Mouse (Mus musculus) erythroblast, embryonic 14.5 days (primary cell): ENCODE data around the gene Hsd17b1. TPM values are rescaled to one million over a fixed set of nuclear protein-coding genes. Genes with fewer than 3 reads are reported as not detected.

ENCODE experiments used
- H3K27me3 ChIP-seq: 2 replicates; pipeline ENCODE4 v1.6.1; 2012; ENCODE audit warnings: inconsistent platforms; ENCODE audit not compliant: control insufficient read depth
- H3K36me3 ChIP-seq: 2 replicates; pipeline ENCODE4 v1.6.1; 2012; ENCODE audit warnings: mild to moderate bottlenecking, inconsistent platforms; ENCODE audit not compliant: control insufficient read depth
- H3K4me1 ChIP-seq: 2 replicates; pipeline ENCODE4 v1.6.1; 2012; ENCODE audit warnings: inconsistent platforms; ENCODE audit not compliant: control insufficient read depth
- H3K4me3 ChIP-seq: replicated peaks from 2 replicates; pipeline ENCODE3; 2012; ENCODE audit warnings: moderate library complexity, mild to moderate bottlenecking, inconsistent platforms
- H3K9me3 ChIP-seq: 2 replicates; pipeline ENCODE4 v1.6.1; 2012; ENCODE audit warnings: low read length, inconsistent platforms, mixed read lengths; ENCODE audit not compliant: control insufficient read depth
- GATA1 ChIP-seq: IDR thresholded peaks from 2 replicates; pipeline ENCODE4 v1.6.1; 2012; ENCODE audit warnings: low read length, inconsistent platforms, mixed read lengths
- TAL1 ChIP-seq: IDR thresholded peaks from 3 replicates; pipeline ENCODE4 v1.6.1; 2012; ENCODE audit warnings: low read length, inconsistent platforms, mixed read lengths
- polyA plus RNA-seq: library from polyadenylated mRNA; stranded (reverse); fragments of >175 nt; gene quantifications from 2 replicates; pipeline ENCODE4 v1.2.3, GENCODE M21; 2012

Hsd17b1 gene
- polyA plus RNA-seq, 1 experiment, result 0.04 TPM

DNA sequence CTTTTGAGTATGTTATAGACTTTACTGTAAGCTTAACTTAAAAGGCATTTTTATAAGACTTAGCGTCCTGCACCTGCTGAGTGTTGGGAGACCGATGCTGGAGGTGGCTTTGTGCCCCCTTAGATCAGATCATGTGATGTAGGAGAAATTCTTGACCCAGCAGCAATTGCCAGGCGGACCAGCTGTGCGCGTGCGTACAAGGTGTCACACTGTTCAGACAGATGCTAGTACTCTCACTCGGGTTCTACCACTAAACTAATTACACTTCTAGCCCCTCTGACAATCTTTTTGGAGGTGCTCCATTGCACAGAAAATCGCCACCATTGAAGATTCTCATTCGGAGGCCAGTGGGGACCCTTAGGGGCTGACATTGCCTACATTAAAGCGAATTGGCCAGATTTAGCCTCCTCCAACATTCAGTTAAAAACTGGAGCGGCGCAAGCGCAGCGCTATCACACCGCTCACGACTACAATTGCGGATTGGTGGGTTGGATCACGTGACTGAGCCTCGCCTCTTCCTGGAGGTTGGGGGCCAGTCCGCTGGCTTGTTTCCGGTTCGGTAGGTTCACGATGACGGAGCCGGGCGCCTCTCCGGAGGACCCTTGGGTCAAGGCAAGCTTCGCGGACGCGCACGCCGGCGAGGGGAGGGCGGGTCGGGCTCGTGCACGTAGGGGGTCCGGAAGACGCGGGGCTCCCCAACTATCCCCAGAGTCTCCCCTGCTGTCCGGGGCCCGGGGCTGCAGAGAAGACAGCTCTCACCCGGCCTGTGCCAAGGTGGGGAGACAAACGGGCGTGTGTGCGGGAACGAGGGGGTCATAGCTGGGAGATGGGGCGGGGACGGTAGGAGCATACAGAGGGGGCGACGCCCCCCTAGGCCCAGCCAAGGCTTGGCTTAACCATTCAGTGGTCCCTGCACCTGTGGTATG is 8.8 kb downstream of the Hsd17b1 start, which contains the start of gene Mlx:
Gene Mlx (plus strand): TSS at position 522 of the 926 bp plus-strand sequence.
- peaks cover 2% of the 10 kb centered on the region for H3K27me3 ChIP-seq
- TF ChIP-seq GATA1, result peak; percentile 16; the same call in 1 of the 2 replicates
- no peak for TF ChIP-seq TAL1
- H3K36me3 ChIP-seq, result peaks cover 60% of the 10 kb centered on the region

DNA sequence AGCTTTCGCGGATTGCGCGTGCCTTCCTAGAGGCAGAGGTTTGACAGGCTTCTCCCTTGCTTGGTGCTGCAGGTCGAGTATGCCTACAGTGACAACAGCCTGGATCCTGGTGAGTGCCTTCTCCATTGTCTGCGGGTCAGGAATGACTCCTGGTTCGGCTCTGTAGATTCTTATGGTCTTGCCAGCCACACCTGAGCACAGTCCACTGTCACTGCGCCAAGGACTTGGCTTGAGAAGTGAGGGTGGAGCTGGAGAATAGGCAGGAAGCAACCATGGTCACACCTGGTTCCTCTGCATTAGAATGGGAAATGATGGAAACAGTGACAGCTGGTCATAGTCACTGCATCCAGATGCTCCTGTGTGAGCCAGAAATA is 9.5 kb downstream of the Hsd17b1 start:
- TF ChIP-seq GATA1 (no peak), TAL1 (no peak)
- Histone ChIP-seq H3K36me3 (peaks cover 66% of the 10 kb centered on the region), H3K9me3 (no peaks in the 10 kb centered on the region), H3K27me3 (no peaks in the 10 kb centered on the region), H3K4me3 (peak overlapping the region; percentile 76), H3K4me1 (peaks cover 67% of the 10 kb centered on the region)

More for the DNA sequence above, 8.8 kb downstream of the Hsd17b1 start, which contains the start of gene Mlx:
- Histone ChIP-seq H3K4me1 (peaks cover 70% of the 10 kb centered on the region), H3K4me3 (peak within 1 kb of the TSS; percentile 76), H3K9me3 (no peaks in the 10 kb centered on the region)

DNA sequence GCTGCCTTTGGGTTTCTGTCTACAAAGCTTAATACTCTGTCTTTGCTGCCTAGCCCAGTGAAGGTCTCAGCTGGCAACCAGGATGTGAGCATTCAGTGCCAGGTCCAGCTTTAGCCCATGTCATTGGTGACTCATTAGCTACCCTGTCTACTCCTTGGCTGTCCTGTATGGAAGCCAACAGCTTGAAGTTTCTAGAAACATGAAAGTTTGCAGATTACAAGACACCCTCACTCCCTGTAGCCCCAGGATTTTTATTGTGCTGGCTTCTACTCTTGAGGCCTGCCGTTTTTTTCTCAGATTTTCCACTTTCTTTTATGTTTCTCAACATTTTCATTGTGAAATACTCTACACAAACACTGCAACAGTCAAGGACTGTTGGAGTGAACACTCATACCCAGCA is 11.7 kb downstream of the Hsd17b1 start:
- peaks cover 66% of the 10 kb centered on the region for H3K4me1 ChIP-seq
- TF ChIP-seq TAL1, result no peak
- no peak for TF ChIP-seq GATA1
- H3K27me3 ChIP-seq, result no peaks in the 10 kb centered on the region
- H3K4me3 ChIP-seq, result no peak overlapping the region
- H3K36me3 ChIP-seq, result peaks cover 74% of the 10 kb centered on the region
- no peaks in the 10 kb centered on the region for H3K9me3 ChIP-seq

DNA sequence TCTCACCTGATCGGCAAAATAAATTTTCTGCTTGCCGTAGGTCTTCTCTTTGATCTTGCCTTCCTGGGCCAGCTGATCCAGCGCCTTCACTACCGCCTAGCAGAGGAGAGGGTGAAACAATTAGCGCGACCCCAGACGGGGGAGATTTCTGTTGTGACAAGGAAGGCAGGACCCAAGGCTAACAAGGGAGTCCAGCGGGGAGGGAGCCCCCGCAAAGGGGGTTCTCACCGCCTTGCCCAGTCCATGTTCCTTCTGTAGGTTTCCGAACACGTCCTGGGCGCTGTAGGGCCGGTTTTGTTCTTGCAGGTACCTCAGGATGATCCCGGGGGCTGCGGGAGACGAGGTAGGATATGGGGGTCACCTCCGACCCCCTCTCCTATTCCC is 16.7 kb downstream of the Hsd17b1 start:
- TF ChIP-seq GATA1, result no peak
- no peak for TF ChIP-seq TAL1
- peaks cover 38% of the 10 kb centered on the region for H3K4me1 ChIP-seq
- no peaks in the 10 kb centered on the region for H3K27me3 ChIP-seq
- no peaks in the 10 kb centered on the region for H3K9me3 ChIP-seq
- H3K4me3 ChIP-seq, result peak overlapping the region; percentile 83
- H3K36me3 ChIP-seq, result peaks cover 82% of the 10 kb centered on the region

DNA sequence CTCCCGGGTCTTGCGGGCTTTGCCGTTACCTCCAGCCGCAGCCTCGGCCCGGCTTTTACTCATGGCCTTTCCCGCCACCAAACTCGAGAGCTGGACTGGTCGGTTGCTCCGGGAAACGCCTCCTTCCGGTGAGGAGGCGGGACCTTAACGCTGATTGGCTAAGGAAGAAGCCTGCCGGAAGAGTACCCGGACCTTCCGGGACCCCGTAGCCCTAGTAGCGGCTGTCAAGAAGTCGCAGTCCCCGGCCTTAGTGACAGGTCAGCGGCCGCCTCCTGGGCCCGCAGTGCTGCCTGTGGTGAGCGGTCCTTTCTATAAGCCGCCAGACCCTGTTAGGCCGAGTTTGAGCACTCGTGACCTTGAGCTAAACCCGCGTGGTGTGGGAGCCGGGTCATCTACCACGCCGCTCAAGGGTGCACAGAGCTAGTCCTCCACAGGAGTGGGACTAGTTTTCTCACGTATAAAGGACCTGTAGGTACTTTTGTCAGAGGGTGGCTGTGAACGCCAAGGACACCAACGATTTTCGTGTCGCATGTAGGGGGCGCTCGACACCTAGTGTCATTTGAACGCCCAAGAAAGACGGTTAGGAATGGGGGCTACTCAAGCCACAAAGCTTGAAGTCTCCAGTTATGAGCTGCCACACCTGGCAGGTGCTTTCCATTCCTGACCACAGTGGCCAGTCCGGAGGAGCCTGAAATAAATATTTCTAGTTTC is 17.3 kb downstream of the Hsd17b1 start, which contains the start of gene Psmc3ip:
Gene Psmc3ip (minus strand): TSS at position 123 of the 711 bp plus-strand sequence.
- peak within 1 kb of the TSS; percentile 83 for H3K4me3 ChIP-seq
- peaks cover 38% of the 10 kb centered on the region for H3K4me1 ChIP-seq
- TF ChIP-seq TAL1 (no peak), GATA1 (no peak)
- peaks cover 82% of the 10 kb centered on the region for H3K36me3 ChIP-seq
- no peaks in the 10 kb centered on the region for H3K9me3 ChIP-seq
- no peaks in the 10 kb centered on the region for H3K27me3 ChIP-seq

DNA sequence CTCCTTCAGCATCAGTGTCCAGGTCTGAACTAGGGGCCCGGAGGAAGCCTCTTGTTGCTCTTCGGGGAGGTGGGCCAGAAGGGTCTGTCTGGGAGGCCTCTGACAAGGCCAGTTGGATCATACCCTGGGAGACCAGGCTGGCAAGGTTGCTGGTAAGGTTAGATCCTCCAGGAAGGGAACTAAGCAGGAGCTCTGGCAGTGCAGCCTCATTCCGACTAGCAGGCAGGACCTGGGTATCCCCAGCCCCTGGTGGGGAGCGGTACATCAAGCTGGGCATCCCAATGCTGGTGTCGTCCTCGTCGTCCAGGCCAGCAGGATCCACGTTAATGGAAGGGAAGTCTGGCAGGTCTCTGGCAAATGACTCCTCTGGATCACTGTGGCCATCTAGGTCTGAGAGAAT is 20.0 kb downstream of the Hsd17b1 start:
- no peaks in the 10 kb centered on the region for H3K9me3 ChIP-seq
- no peak overlapping the region for H3K4me3 ChIP-seq
- peaks cover 30% of the 10 kb centered on the region for H3K4me1 ChIP-seq
- TF ChIP-seq TAL1, result no peak
- H3K27me3 ChIP-seq, result no peaks in the 10 kb centered on the region
- H3K36me3 ChIP-seq, result peaks cover 82% of the 10 kb centered on the region

DNA sequence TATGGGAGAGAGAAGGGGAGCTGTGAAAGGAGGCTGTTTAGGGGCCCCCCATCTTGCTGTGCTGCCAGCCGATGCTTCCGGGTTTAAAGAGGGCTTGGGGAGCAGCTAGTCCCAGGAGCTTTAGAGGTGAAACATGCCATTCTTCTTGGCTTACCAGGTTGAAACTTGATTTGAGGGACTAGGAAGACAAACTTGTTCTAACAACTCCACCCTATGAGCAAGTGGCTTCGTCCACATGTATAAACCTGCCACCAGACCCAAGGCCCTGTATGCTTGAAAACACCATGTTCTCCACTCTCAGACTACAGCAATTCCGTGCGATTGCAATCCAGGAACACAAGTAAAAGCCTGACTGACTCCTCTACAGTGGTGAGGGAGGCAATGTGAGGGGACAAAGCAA is 24.8 kb downstream of the Hsd17b1 start:
- no peaks in the 10 kb centered on the region for H3K9me3 ChIP-seq
- H3K36me3 ChIP-seq, result peaks cover 96% of the 10 kb centered on the region
- no peak overlapping the region for H3K4me3 ChIP-seq
- TF ChIP-seq TAL1, result no peak
- no peak for TF ChIP-seq GATA1
- H3K27me3 ChIP-seq, result no peaks in the 10 kb centered on the region
- peaks cover 1% of the 10 kb centered on the region; the same call in 1 of the 2 replicates for H3K4me1 ChIP-seq

DNA sequence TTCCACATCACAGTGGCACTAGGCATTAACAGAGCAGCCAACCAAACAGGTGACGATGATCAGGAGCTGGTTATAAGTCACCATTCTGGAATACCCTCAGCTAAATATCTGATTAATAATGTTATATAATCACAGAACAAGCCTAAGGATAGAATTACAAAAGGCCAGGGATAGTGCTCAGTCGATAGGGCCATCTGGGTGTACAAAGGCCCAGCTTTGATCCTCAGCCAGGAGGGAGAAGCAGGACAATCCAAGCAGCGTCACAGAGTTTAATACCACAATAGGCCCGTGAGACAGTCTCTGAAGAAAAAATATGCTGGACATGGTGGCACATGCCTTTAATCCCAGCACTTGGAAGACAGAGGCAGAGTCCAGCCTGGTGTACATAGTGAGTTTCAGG is 31.1 kb downstream of the Hsd17b1 start:
- H3K9me3 ChIP-seq, result peaks cover 3% of the 10 kb centered on the region
- H3K4me1 ChIP-seq, result peaks cover 7% of the 10 kb centered on the region
- TF ChIP-seq TAL1 (no peak), GATA1 (no peak)
- H3K36me3 ChIP-seq, result peaks cover 68% of the 10 kb centered on the region
- no peaks in the 10 kb centered on the region for H3K27me3 ChIP-seq
- no peak overlapping the region for H3K4me3 ChIP-seq

DNA sequence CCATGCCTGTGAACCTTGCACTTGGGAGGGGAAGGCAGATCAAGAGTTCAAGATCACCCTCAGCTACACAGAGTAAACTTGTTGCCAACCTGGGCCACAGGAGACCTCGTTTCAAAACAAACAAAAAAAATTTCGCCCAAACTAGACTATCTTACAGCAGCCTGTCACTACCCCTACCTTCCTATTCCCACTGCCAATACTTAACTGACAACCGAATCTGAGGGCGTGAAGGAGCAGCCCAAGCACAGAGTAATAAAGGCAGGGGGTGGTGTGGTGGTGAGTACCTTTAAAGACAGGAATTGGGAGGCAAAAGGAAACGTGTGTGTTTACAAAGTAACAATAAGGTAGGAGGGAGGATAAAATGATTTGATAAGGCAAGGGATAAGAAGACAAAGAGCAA is 32.5 kb downstream of the Hsd17b1 start:
- H3K9me3 ChIP-seq, result peaks cover 3% of the 10 kb centered on the region
- no peaks in the 10 kb centered on the region for H3K27me3 ChIP-seq
- H3K4me3 ChIP-seq, result no peak overlapping the region
- peaks cover 11% of the 10 kb centered on the region for H3K4me1 ChIP-seq
- TF ChIP-seq TAL1 (no peak), GATA1 (no peak)
- peaks cover 66% of the 10 kb centered on the region for H3K36me3 ChIP-seq
